Mouse (Mus musculus) G1E (cell line): ENCODE results near the gene Helt. TPM values are rescaled to one million over a fixed set of nuclear protein-coding genes. Genes with fewer than 3 reads are reported as not detected.

Experiments
- ATAC-seq: 2 replicates; pipeline ENCODE4 v1.8.0; 2016; ENCODE audit warnings: mild to moderate bottlenecking; ENCODE audit not compliant: insufficient number of reproducible peaks, poor library complexity, low FRiP score, severe bottlenecking; ENCODE audit errors: extremely low read depth
- DNase-seq: peaks from one replicate; pipeline ENCODE4 v3.0.0; 2012; ENCODE audit warnings: low spot score
- H3K27me3 ChIP-seq: 2 replicates; pipeline ENCODE4 v1.6.1; 2012; ENCODE audit warnings: mild to moderate bottlenecking, low read length, inconsistent platforms; ENCODE audit not compliant: insufficient read depth
- H3K36me3 ChIP-seq: replicated peaks from 2 replicates; pipeline ENCODE3; 2012; ENCODE audit warnings: mild to moderate bottlenecking, inconsistent platforms
- H3K4me1 ChIP-seq: 2 replicates; pipeline ENCODE4 v1.6.1; 2012; ENCODE audit warnings: low read depth, low read length, inconsistent platforms, mixed read lengths; ENCODE audit not compliant: insufficient read depth
- H3K4me3 ChIP-seq: 2 replicates; pipeline ENCODE4 v1.5.1; 2012; ENCODE audit warnings: low read depth, mild to moderate bottlenecking, inconsistent platforms, low read length, moderate library complexity, mixed read lengths
- H3K9me3 ChIP-seq: replicated peaks from 2 replicates; pipeline ENCODE4 v1.6.1; 2012; ENCODE audit warnings: inconsistent platforms
- CTCF ChIP-seq: IDR thresholded peaks from 2 replicates; pipeline ENCODE4 v1.5.1; 2012; ENCODE audit warnings: low read depth, low read length, inconsistent platforms, mixed read lengths
- GATA1 ChIP-seq: IDR thresholded peaks from 2 replicates; pipeline ENCODE4 v1.6.1; 2012; ENCODE audit warnings: borderline replicate concordance, low read length, inconsistent platforms, mixed read lengths
- GATA2 ChIP-seq: IDR thresholded peaks from 2 replicates; pipeline ENCODE4 v1.6.1; 2012; ENCODE audit warnings: low read depth, low read length, inconsistent platforms, borderline replicate concordance
- POLR2AphosphoS5 ChIP-seq: IDR thresholded peaks from 2 replicates; pipeline ENCODE4 v1.6.1; 2012; ENCODE audit warnings: low read depth, low read length, inconsistent platforms; ENCODE audit not compliant: insufficient replicate concordance
- TAL1 ChIP-seq: conservative IDR thresholded peaks from 2 replicates; pipeline ENCODE4 v1.6.1; 2012; ENCODE audit warnings: low read depth, low read length, inconsistent platforms, mixed read lengths
- polyA plus RNA-seq: library from polyadenylated mRNA; stranded (reverse); fragments of >175 nt; gene quantifications from 2 replicates; pipeline ENCODE4 v1.2.3, GENCODE M21; 2012
- total RNA-seq, 2 experiments: library from RNA; stranded (forward) in 1 of 2; stranded (reverse) in 1 of 2; fragments of 200-1000 nt in 1 of 2; fragments of >200 nt in 1 of 2; fragmentation: Nextera tagmentation in 1 of 2; gene quantifications; 2 replicates each; pipeline ENCODE4 v1.2.3; 2014 to 2017

Gene Helt
- total and polyA plus RNA-seq, 3 experiments: 0.38 TPM; not detected in 2

DNA sequence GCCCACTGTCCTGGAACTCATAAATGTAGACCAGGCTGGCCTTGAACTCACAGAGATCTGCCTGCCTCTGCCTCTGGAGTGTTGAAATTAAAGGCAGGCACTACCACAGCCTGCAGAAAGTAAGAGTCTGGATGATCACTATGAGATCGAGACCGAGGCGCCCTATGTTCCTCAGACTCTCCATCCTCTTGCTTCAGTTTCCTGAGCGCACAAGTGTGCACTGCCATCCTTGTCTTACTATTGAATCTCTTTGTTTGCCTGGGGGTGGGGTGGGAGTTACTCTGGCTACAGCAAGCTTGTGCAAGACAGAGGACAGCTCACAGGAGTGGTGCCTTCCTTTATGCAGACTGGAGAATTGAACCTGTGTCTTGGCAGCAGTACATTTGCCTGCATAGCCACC lies 27.9 kb upstream of the Helt start:
- TF ChIP-seq GATA2 (no peak), TAL1 (no peak), POLR2AphosphoS5 (no peak), CTCF (no peak), GATA1 (no peak)
- no peak overlapping the region for H3K4me3 ChIP-seq
- DNase-seq: no peak
- ATAC-seq: no peak
- H3K4me1 ChIP-seq: peaks cover 31% of the 10 kb centered on the region
- H3K27me3 ChIP-seq: no peaks in the 10 kb centered on the region
- H3K9me3 ChIP-seq: no peaks in the 10 kb centered on the region
- H3K36me3 ChIP-seq: no peaks in the 10 kb centered on the region

DNA sequence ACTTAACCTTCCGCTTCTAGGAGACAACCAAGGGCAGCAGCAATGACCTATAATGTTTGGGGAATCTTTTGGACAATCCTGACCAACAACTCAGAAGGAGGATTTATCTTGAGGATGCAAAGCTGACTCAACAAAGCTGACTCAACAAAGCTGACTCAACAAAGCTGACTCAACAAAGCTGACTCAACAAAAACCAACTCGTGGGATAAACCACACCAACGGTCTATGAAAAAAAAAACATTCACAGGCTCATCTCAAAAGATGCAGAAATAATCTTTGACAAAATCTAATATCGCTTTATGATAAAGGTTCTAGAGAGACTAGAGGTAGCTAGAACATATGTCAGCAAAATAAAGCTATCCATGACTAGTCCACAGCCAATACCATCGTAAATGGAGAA lies 24.3 kb upstream of the Helt start:
- no peaks in the 10 kb centered on the region for H3K9me3 ChIP-seq
- no peak for DNase-seq
- no peak for TF ChIP-seq CTCF
- H3K4me1 ChIP-seq: peaks cover 18% of the 10 kb centered on the region
- H3K27me3 ChIP-seq: no peaks in the 10 kb centered on the region
- no peak for ATAC-seq
- H3K4me3 ChIP-seq: no peak overlapping the region
- H3K36me3 ChIP-seq: no peaks in the 10 kb centered on the region

DNA sequence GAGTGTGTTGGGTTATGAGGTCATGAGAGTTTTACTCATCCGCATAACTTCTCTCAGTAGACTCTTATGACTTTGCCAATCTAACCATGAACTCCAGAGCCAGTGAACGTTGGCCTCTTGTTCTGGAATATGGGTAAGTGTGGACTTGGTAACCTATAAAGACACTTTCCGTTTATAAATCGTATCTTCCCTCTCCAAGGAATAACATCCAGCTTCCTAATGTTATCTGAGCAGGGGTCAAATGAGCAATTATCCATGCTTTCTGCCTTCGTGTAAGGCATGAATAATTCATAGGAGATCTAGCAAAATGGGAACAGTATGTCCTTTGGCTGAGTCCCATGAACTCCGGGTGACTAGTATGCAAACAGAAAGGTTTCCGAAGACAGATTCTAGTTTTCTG lies 22.7 kb upstream of the Helt start:
- no peak overlapping the region for H3K4me3 ChIP-seq
- no peaks in the 10 kb centered on the region for H3K27me3 ChIP-seq
- DNase-seq (no peak), ATAC-seq (no peak)
- no peaks in the 10 kb centered on the region for H3K9me3 ChIP-seq
- peaks cover 11% of the 10 kb centered on the region for H3K4me1 ChIP-seq
- H3K36me3 ChIP-seq: no peaks in the 10 kb centered on the region
- no peak for TF ChIP-seq POLR2AphosphoS5
- no peak for TF ChIP-seq TAL1
- no peak for TF ChIP-seq CTCF
- TF ChIP-seq GATA2: no peak
- no peak for TF ChIP-seq GATA1

DNA sequence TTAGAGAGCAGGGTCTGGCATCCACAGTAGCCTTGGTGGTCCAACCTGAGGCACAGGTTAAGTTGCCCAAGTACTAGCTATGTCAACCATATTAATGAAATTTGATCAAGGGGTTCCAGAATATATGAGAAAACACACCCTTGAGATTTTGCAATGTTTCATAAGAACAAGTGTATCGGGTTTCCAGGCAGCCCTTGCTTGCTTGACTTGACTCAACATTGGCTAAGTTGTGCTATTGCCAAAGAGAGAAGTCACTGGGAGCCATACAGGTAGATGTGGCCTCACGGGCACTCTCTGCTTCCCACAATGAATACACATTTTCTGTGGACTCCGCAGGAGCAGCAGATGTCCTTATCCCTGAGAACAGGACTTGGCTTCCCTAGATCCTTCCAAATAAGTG lies 19.3 kb upstream of the Helt start:
- TF ChIP-seq TAL1: no peak
- TF ChIP-seq POLR2AphosphoS5: no peak
- TF ChIP-seq GATA1: no peak
- no peak for TF ChIP-seq CTCF
- TF ChIP-seq GATA2: no peak
- H3K4me3 ChIP-seq: no peak overlapping the region

DNA sequence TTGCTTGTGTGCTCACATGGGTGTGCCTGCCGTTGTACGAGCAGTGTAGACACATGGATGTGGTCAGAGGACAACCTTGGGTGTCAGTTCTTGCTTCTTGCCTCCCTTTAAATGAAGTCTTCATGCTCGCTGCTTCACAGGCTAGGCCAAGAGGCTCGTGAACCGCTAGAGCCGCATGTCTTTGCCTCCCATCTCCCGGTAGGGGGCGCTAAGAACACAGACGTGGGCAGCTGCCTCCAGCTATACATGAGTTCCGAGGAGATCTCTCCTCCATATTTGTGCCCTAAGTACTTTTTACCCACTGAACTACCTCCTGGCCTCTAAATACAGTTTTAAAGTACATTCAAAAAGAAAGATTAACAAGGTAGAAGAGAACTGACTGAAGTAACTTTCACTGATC lies 16.7 kb upstream of the Helt start:
- Histone ChIP-seq H3K27me3 (no peaks in the 10 kb centered on the region), H3K9me3 (no peaks in the 10 kb centered on the region), H3K36me3 (no peaks in the 10 kb centered on the region), H3K4me1 (peaks cover 27% of the 10 kb centered on the region), H3K4me3 (no peak overlapping the region)
- ATAC-seq (peak; percentile 83), DNase-seq (peak; percentile 66)
- TF ChIP-seq GATA2 (no peak), POLR2AphosphoS5 (no peak), TAL1 (no peak), CTCF (peak; percentile 88), GATA1 (no peak)

More for the DNA sequence above, 19.3 kb upstream of the Helt start:
- no peaks in the 10 kb centered on the region for H3K9me3 ChIP-seq
- no peak for DNase-seq
- ATAC-seq: no peak
- H3K36me3 ChIP-seq: no peaks in the 10 kb centered on the region
- peaks cover 26% of the 10 kb centered on the region for H3K4me1 ChIP-seq
- no peaks in the 10 kb centered on the region for H3K27me3 ChIP-seq

DNA sequence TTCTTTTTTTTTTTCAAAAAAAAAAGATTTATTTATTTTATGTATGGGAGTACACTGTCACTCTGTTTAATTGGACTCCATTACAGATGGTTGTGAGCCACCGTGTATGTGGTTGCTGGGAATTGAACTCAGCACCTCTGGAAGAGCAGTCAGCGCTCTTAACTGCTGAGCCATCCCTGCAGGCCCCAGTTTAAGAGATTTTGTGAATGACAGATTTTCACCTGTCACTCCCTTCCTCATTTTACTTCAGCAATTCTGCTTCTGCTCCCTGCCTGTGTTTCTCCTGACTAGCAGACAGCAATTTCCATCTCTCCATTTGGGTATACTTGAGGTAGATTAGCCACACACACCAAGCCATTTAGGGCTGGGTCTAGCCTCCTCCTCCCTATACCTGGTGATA lies 13.7 kb upstream of the Helt start:
- ATAC-seq (no peak), DNase-seq (no peak)
- Histone ChIP-seq H3K4me1 (peaks cover 27% of the 10 kb centered on the region), H3K27me3 (no peaks in the 10 kb centered on the region), H3K4me3 (no peak overlapping the region), H3K36me3 (no peaks in the 10 kb centered on the region), H3K9me3 (no peaks in the 10 kb centered on the region)
- TF ChIP-seq GATA1 (no peak), GATA2 (no peak), TAL1 (no peak), CTCF (no peak), POLR2AphosphoS5 (no peak)

DNA sequence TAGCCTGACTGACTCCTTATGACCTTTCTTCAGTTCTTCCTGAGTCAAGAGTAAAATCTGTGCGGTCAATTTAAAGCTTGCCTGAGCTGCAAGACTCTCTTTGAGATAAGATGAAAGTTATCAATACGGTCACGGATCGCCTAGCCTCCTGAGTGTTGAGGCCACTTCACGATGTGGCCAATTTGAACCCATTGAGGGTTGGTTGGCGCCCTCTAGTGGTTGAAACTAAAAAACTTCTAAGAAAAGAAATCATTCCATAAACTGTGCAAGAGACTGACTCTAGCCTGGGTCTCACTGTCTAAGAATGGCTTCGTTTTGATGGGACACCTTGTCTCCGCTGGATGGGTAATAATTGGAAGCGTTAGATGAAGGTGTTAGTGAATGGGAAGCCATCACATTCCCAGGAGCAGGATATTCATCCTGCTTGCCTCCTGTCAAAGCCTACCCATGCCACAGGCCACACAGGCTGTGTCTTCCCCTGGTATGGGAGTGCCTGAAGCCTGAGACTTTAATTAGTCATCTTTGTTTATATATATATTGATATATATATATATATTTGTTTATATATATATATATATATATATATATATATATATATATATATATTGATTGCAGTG lies 11.4 kb upstream of the Helt start:
- TF ChIP-seq CTCF (peak; percentile 33; the same call in 1 of the 2 replicates), GATA1 (no peak)
- Histone ChIP-seq H3K4me3 (no peak overlapping the region), H3K36me3 (no peaks in the 10 kb centered on the region), H3K4me1 (peaks cover 14% of the 10 kb centered on the region), H3K27me3 (peaks cover 11% of the 10 kb centered on the region; the same call in 1 of the 2 replicates), H3K9me3 (no peaks in the 10 kb centered on the region)
- DNase-seq (peak; percentile 33), ATAC-seq (peak; percentile 22; the same call in 1 of the 2 replicates)
